Mouse (Mus musculus): Measurements from ENCODE around the gene Wdr72.

- TF ChIP-seq CHD2 (IDR thresholded peaks at IDR 0.05; ENCODE audit: low read depth, low read length) = no peak
- no peak for TF ChIP-seq ZC3H11A (IDR thresholded peaks at IDR 0.05; ENCODE audit: borderline replicate concordance, low read depth, low read length)
- TF ChIP-seq ZNF384 (IDR thresholded peaks at IDR 0.05; ENCODE audit: low read depth, low read length) = no peak
- TF ChIP-seq HCFC1 (IDR thresholded peaks at IDR 0.05; ENCODE audit: borderline replicate concordance, insufficient read depth, low read length) = no peak
Measured at GRCm38 (mm10) chr9:74325981-74326380, 215.8 kb downstream of the Wdr72 start.
